Mouse (Mus musculus) kidney, embryonic 14.5 days (tissue): ENCODE measurements around the gene Vmn1r23. TPM values are rescaled to one million over a fixed set of nuclear protein-coding genes. Genes with fewer than 3 reads are reported as not detected.
"Not testable (repeated sequence)": the region's sequence is repeated elsewhere in the genome, so short reads cannot be mapped to it uniquely, and the experiment has no call there.

ENCODE experiments used
- ATAC-seq: fragments of 200-750 bp; cut with Nextera tagmentation; 2 replicates; pipeline ENCODE4 v1.8.0; 2017; ENCODE audit warnings: moderate number of reproducible peaks, mild to moderate bottlenecking, moderate TSS enrichment, moderate library complexity; ENCODE audit not compliant: low FRiP score, low TSS enrichment
- H3K27ac ChIP-seq: fragments of 300-500 bp; sonication (generic); 2 replicates; pipeline ENCODE4 v1.5.1; 2014; ENCODE audit warnings: low read depth, mild to moderate bottlenecking, low read length, moderate library complexity, mixed read lengths
- H3K27me3 ChIP-seq: fragments of 300-500 bp; sonication (generic); 2 replicates; pipeline ENCODE4 v1.6.1; 2014; ENCODE audit warnings: mild to moderate bottlenecking, low read length; ENCODE audit not compliant: control insufficient read depth, insufficient read depth
- H3K36me3 ChIP-seq: fragments of 300-500 bp; sonication (generic); 2 replicates; pipeline ENCODE4 v1.6.1; 2014; ENCODE audit warnings: low read length, mixed read lengths; ENCODE audit not compliant: control insufficient read depth, insufficient read depth
- H3K4me1 ChIP-seq: fragments of 300-500 bp; sonication (generic); 2 replicates; pipeline ENCODE4 v1.6.1; 2014; ENCODE audit warnings: low read length, mixed read lengths; ENCODE audit not compliant: control insufficient read depth, insufficient read depth
- H3K4me2 ChIP-seq: fragments of 300-500 bp; sonication (generic); replicated peaks from 2 replicates; pipeline ENCODE4 v1.6.1; 2014; ENCODE audit warnings: low read depth, mild to moderate bottlenecking, low read length
- H3K4me3 ChIP-seq: fragments of 300-500 bp; sonication (generic); 2 replicates; pipeline ENCODE4 v1.5.1; 2014; ENCODE audit warnings: mild to moderate bottlenecking, low read length
- H3K9ac ChIP-seq: fragments of 300-500 bp; sonication (generic); 2 replicates; pipeline ENCODE4 v1.6.1; 2014; ENCODE audit warnings: low read depth, mild to moderate bottlenecking, low read length, moderate library complexity
- H3K9me3 ChIP-seq: fragments of 300-500 bp; sonication (generic); 2 replicates; pipeline ENCODE4 v1.6.1; 2016; ENCODE audit warnings: low read length; ENCODE audit not compliant: control insufficient read depth
- WGBS: fragments of 180-500 bp; shearing (Covaris S2); extraction: QIAGEN DNeasy Blood & Tissue Kit; methylation state at CpG from one replicate; pipeline ENCODE4 v1.1.7; 2014; 5-methylcytosine and 5-hydroxymethylcytosine counted together
- polyA plus RNA-seq: library from polyadenylated mRNA; unstranded; fragments of >200 nt; fragmentation: Nextera tagmentation; extraction: Ambion mirVana; gene quantifications from 2 replicates; pipeline ENCODE4 v1.2.1, GENCODE M21; 2014

The Vmn1r23 gene
- polyA plus RNA-seq, result not detected in 2 replicates

DNA sequence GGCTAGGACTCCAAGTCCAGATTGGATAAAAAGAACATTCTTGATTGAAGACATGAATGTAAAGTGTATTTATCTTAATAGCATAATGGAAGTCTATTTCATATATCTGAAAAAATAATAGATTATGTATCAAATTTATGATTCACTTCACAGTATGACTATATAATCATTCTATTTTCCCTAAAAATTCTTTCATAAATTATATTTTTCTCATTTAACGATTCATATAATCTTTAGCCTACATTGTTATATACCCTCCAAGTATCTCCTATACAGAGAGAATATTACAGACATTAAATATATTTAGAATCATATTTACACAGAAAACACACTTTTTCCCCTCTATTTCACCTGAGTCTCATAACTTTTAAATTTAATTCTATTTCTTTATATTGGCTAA is at the start of gene Vmn1r23:
Vmn1r23 (minus strand) TSS at position 101 of the 400 bp plus-strand sequence.
- no peak within 1 kb of the TSS for H3K4me2 ChIP-seq
- ATAC-seq, result no peak
- H3K4me3 ChIP-seq, result no peak within 1 kb of the TSS
- no peaks in the 10 kb centered on the region for H3K36me3 ChIP-seq
- H3K9ac ChIP-seq, result no peak within 1 kb of the TSS
- H3K4me1 ChIP-seq, result no peaks in the 10 kb centered on the region
- H3K27ac ChIP-seq, result no peak within 1 kb of the TSS
- no peaks in the 10 kb centered on the region for H3K27me3 ChIP-seq
- 92% methylated on average over 1 of the region's 1 CpGs for WGBS
- no peaks in the 10 kb centered on the region for H3K9me3 ChIP-seq

- not testable (repeated sequence) for H3K27me3 ChIP-seq, H3K36me3 ChIP-seq, H3K9me3 ChIP-seq, H3K9ac ChIP-seq, H3K4me1 ChIP-seq, H3K4me2 ChIP-seq, ATAC-seq, H3K27ac ChIP-seq, H3K4me3 ChIP-seq
- WGBS, result 77% methylated on average over 1 of the region's 1 CpGs
Measured at GRCm38 (mm10) chr6:57961403-57961802, 34.8 kb upstream of the Vmn1r23 start, which contains the start of gene Vmn1r24. Gene Vmn1r24 (minus strand): TSS chr6:57961503.

DNA sequence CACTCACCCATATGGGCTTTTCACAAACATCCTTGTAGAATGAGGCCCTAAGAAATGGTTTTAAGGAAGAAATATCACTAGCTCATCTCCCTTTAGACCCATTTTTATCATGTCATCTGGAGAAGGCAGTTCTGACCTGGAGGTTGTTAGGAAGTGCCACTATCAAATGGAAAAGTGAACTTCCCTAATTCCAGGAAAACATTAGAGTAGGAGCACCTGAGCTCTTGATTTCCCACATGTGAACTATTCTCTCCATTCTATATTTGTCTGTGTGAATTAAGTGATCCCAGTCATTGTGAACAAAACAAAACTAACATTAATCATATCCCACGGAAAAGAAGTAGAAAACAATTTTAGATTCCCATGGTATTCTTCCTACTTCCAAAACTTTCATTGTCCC is 18.7 kb downstream of the Vmn1r23 start, which contains the start of gene Vmn1r22:
Vmn1r22 (minus strand) TSS at position 101 of the 400 bp plus-strand sequence.
- no peak for ATAC-seq

More for the DNA sequence above, 18.7 kb downstream of the Vmn1r23 start, which contains the start of gene Vmn1r22:
- Histone ChIP-seq H3K9me3 (no peaks in the 10 kb centered on the region), H3K4me1 (no peaks in the 10 kb centered on the region), H3K4me3 (no peak within 1 kb of the TSS), H3K9ac (no peak within 1 kb of the TSS), H3K27me3 (no peaks in the 10 kb centered on the region), H3K36me3 (no peaks in the 10 kb centered on the region), H3K4me2 (no peak within 1 kb of the TSS), H3K27ac (no peak within 1 kb of the TSS)
- 80% methylated on average over 1 of the region's 1 CpGs for WGBS

Other genes starting within 250 kb of the Vmn1r23 start
- gene Pyurf, start 234.8 kb downstream of the Vmn1r23 start, polyA plus RNA-seq, result 22.8 and 26.3 TPM in 2 replicates
- gene Lancl2, start 224.3 kb downstream of the Vmn1r23 start, polyA plus RNA-seq, result 24.3 and 37.7 TPM in 2 replicates
- gene Vopp1, start 101.7 kb downstream of the Vmn1r23 start, polyA plus RNA-seq, result 17.2 and 23.5 TPM in 2 replicates
- gene Vmn1r21, start 76.5 kb downstream of the Vmn1r23 start, polyA plus RNA-seq, result 0.24 TPM in 1 of 2 replicates, not detected in the other
- not detected in 2 replicates for gene Vmn1r22, start 18.8 kb downstream of the Vmn1r23 start, polyA plus RNA-seq
- gene Vmn1r24, start 34.7 kb upstream of the Vmn1r23 start, polyA plus RNA-seq, result not detected in 2 replicates
- not detected in 2 replicates for gene Vmn1r25, start 54.0 kb upstream of the Vmn1r23 start, polyA plus RNA-seq
- not detected in 2 replicates for gene Vmn1r26, start 88.3 kb upstream of the Vmn1r23 start, polyA plus RNA-seq